Mouse (Mus musculus): ENCODE data around the gene Cep63.

Gene Cep63

GRCm38 (mm10) chr9:102539699-102540098 lies 86.6 kb downstream of the Cep63 start:
- Histone ChIP-seq H3K9me3 (ENCODE audit: low read length) (peaks cover 23% of the 10 kb centered on the region), H3K4me1 (replicated peaks; ENCODE audit: low read depth, low read length) (peaks cover 5% of the 10 kb centered on the region; the same call in 1 of the 2 replicates), H3K4me3 (replicated peaks; ENCODE audit: low read length) (no peak overlapping the region), H3K27me3 (ENCODE audit: insufficient read depth, low read length) (peaks cover 18% of the 10 kb centered on the region), H3K36me3 (ENCODE audit: insufficient read depth, low read length) (no peaks in the 10 kb centered on the region)
- TF ChIP-seq POU5F1 (IDR thresholded peaks at IDR 0.05; ENCODE audit: borderline replicate concordance, low read length) (no peak), CTCF (conservative IDR thresholded peaks at IDR 0.05; ENCODE audit: low read length) (no peak), NANOG (IDR thresholded peaks at IDR 0.05; ENCODE audit: borderline replicate concordance, low read length) (no peak)

- Histone ChIP-seq H3K4me1 (replicated peaks; ENCODE audit: low read depth, low read length) (peaks cover 6% of the 10 kb centered on the region), H3K4me3 (replicated peaks; ENCODE audit: low read length) (no peak overlapping the region), H3K9me3 (ENCODE audit: low read length) (peaks cover 13% of the 10 kb centered on the region), H3K36me3 (ENCODE audit: insufficient read depth, low read length) (no peaks in the 10 kb centered on the region), H3K27me3 (ENCODE audit: insufficient read depth, low read length) (peaks cover 13% of the 10 kb centered on the region; the same call in 1 of the 2 replicates)
- TF ChIP-seq NANOG (IDR thresholded peaks at IDR 0.05; ENCODE audit: borderline replicate concordance, low read length) (no peak), POU5F1 (IDR thresholded peaks at IDR 0.05; ENCODE audit: borderline replicate concordance, low read length) (no peak), CTCF (conservative IDR thresholded peaks at IDR 0.05; ENCODE audit: low read length) (no peak)
Observed at GRCm38 (mm10) chr9:102536968-102537367, 89.4 kb downstream of the Cep63 start.
